Mouse (Mus musculus): ENCODE data around the gene Cpne2.

The Cpne2 gene

DNA sequence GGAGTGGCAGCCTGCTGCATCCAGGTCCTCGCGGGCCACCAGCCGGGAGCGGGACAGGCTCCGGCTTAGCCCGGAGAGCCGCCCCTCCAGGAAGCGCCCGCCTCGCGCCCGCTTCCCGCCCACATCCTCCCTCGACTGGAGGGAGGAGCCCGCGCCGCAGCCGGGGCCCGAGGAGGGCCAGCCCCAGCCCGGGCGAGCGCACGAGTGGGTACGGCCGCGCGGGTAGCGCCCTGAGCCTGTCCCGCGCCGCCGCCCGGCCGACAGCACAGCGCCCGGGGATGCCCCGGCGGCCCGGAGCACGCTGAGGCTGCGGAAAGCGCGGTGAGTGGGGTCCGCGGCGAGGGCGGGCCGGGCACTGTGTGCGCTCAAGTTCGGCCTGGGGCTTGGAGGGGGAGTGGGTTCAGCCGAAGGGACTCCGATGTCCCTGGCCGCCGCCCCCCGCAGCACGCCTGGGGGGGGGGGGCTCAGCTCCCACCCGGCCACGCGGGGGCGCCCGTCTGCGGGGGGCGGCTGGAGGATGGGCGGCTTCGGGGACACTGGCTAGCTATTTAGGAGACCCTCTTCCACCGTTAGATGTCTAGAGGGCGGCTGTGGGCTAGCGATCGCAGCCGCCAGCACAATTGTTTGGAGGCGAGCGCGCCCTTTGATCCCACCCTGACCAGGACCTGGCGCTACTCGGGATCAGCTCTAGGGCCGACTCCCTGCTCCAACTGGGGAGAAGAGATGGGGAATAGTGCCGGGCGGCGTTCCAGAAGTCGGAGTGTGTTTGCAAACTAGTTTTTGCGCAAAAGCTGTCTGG, at the start of gene Cpne2:
Gene Cpne2, plus strand, starts transcription at position 118 of the 799 bp plus-strand sequence.
- DNase-seq (ENCODE audit: inconsistent age in 2 of 2, low spot score in 1 of 2): peak; percentile 88 to 93

DNA sequence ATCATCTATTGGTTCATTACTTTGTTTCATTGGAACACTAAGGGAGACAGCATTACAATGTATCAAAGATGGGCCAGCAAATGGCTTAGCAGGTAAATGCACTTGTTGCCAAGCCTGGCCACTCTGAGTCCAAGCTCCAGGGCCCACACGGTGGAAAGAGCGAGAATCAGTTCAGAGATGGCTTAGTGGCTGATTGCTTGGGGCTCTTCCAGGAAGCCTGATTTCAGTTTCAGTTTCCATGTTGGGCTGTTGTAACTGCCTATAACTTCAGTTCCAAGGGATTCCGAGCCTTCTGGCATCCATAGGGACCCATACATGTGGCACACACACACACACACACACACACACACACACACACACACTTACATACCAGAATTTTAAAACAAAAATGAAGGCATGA, 47.5 kb upstream of the Cpne2 start:
- peak in 1 of 2 experiments; percentile 51 for DNase-seq (ENCODE audit: inconsistent age in 2 of 2, low spot score in 1 of 2)

DNA sequence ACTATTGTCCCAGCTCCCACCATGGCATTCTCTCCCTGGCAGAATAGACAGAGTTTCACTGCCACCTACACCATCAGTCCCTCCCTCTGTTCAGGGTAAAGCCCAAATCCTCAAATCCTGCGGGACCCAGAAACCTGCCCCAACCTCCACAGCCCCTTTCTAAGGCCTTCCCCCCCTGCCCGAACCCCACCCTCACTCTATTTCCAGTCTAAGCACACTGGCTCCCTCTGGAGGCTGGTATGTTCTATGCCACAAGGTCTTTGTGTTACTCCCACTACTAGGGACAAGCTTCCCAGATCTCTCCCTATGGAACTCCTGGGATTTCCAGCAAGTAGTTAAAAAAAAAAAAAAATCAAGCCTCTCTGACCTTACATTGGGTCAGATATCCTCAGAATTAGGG, 46.9 kb upstream of the Cpne2 start:
- peak; percentile 43 to 86 for DNase-seq (ENCODE audit: inconsistent age in 2 of 2, low spot score in 1 of 2)

DNA sequence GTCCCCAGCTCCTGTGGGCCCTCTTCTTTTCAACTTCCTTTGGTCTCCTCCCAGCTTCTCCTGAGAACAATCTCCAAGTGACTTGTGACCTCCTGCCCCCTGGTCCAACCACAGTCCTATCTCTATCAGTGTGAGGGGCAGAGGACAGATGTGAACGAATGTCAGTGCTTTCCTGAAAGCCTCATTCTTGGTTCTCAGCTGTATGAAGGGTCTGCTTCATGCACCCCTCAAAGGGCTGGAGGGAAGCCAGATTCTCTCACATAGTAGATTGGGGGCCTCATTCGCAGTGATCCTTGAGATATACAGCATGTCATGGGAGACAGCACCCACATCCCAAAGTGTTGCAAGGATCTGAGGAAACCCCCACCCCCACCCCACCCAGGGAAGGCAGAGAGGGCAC, 44.8 kb upstream of the Cpne2 start:
- no peak for DNase-seq (ENCODE audit: inconsistent age in 2 of 2, low spot score in 1 of 2)

DNA sequence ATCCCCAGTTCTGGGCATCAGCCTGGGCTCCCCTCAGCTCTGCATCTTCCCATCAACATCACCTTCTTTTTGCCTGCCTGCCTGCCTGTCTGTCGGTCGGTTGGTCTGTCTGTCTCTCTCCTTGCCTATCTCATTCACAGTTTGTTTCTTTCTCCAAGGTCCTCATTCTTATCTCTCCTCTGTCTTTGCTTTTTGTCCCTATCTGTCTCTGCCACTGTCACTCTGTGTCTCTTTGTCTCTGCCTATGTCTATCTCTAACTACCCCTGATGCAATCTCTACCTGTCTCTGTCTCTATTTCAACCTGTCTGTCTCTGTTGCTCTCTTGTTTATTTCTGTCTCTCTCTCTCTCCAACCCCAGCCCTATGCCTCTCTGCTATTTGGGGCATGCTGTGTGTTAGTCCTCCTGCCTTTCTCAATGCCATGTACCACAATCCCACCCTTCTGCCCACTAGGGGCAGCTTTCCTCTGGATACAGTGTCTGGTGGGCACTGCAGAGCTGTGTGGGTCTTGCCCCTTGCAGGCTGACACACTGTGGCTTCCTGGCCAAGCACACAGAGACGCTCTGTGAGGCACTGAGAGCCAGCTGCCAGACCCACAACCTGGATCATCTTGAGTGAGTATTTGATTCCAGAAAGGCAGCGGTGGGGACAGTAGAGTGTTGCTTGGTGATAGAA, 42.8 kb upstream of the Cpne2 start:
- no peak for DNase-seq (ENCODE audit: inconsistent age in 2 of 2, low spot score in 1 of 2)

DNA sequence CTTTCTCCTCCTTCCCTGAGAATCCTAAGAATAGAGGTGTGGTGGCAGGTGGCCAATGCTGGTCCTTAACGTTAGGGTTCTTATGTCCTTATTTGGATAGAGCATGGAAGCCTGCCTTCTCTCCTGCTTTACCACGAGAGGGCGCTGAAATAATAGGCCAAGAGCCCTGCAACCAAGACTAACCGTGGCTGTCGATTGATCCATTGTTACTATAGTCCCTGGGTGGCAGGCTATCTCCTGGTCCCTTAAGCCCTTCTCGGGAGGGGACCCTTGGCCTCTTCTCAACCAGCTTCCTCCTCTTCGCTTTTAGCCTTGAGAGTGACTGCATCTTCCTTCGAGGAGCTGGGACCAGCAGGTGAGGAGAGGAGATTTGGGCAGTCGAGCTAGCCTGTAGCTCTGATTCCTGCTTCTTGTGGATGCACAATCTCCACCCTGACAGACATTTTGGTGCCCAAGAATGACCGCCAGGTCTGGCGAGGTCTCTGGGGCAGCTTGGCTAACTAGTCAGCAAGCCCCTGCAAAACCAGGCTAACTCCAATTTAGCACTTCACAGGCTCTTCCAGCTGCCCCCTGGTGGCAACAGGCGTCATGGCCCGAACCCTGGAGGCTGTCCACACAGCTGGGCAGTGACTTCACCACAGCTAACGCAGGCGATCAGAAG, 40.6 kb upstream of the Cpne2 start:
- peak; percentile 76 to 93 for DNase-seq (ENCODE audit: inconsistent age in 2 of 2, low spot score in 1 of 2)

DNA sequence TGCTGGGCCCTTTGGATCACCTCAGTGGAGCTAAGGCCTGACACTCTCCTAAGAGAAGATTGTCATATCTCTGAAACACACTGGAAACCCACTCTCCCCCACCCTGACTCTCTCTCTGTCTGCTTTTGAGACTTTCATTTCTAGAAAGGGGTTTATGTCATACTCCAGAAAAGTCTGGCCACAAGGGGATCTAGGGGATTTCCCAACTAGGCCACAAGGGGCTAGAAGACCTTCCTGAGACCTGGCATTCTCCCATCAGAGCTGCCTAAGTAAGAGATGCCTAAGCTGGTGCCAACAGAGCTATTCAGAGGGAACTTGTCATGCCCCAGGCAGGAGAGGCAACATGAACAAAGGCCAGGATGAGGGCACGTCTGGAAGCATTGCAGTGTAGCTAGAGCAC, 39.5 kb upstream of the Cpne2 start:
- no peak for DNase-seq (ENCODE audit: inconsistent age in 2 of 2, low spot score in 1 of 2)

DNA sequence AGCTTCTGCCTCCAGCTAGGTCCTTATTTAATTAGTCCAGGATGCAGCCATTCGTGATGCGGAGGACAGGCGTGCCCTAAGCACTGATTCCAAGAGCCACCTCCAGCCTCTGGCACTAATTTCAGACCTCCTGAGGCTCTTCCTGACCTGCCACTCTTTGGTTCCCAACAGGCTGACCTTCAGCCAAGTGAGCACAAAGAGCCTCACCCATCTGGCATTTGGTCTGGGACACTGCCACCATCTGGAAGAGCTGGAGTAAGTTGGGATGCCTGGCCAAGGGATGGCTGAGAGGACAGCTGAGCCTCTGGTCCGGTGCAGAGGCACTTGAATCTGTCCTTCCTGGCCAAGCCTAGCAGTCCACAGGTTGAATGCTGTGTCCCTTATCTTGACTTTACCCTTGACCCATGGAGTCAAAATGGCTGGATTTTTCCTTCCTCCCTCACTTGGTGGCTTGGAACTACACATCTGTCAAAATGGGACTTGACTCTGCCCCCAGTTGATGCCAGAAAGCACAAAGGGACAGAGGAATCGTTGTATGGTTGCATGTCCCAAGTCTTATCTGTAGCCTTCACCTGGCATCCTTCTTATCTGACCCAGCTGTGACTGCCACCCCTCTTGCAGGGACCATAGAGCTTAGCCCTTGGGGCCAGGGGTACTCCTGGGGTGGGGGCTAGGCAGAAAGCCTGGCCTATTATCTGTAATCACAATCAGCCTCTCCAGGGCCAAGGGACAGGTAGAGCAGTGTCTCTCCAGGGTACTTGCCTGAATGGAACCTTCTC, 17.2 kb upstream of the Cpne2 start:
- peak in 1 of 2 experiments; percentile 43 for DNase-seq (ENCODE audit: inconsistent age in 2 of 2, low spot score in 1 of 2)

DNA sequence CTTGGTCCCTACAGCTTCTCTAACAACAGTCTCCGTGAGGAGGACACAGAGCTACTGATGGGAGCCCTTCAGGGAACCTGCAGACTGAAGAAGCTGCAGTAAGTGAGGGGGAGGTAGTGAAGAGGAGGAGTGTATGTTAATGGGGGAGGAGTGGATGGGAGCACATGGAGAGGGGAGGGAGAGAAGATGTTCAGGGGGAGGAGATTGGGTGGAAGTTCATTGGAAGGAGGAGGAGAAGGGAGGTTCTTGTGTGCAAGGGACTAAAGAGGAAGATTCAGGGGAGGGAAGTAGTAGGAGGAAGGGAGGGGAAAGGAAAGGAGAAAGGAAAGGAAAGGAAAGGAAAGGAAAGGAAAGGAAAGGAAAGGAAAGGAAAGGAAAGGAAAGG, 16.6 kb upstream of the Cpne2 start:
- no peak for DNase-seq (ENCODE audit: inconsistent age in 2 of 2, low spot score in 1 of 2)

DNA sequence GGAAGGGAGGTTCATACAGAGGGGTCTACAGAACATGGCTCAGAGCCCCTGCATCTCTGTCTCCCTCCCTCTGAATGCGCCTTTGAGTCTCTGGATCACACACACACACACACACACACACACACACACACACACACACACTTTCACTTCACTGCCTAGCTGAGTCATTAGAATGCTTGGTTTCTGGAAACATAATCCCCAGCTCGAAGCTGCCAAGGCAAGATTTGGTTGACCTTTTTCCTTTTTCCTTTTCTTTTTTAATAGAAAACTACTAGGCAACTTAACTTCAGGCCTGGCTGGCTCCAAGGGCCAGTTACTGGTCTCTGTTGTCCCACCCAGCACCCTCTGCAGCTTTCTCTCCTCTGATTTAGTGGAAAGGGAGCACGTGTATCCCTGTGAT, 16.0 kb upstream of the Cpne2 start:
- peak in 1 of 2 experiments; percentile 75 for DNase-seq (ENCODE audit: inconsistent age in 2 of 2, low spot score in 1 of 2)

DNA sequence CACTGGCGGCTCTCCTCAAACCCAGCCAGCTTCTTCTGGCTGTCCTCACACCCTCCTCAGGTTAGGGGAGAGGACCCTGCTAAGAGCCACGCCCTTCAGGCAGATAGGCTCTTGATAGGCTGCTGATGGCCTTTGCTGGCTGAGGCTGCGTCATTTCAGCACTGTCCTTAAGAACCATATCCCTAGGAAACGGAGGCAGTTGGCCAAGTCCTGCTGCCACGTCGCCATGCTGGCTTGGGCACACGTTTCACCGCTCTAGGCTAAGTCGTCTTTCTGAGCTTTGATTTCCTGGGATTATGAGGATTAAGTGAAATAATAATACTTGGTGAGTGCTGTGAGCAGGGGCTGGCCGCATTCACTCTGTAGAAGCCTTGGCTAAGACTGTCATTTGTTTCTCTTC, 14.5 kb upstream of the Cpne2 start:
- peak in 1 of 2 experiments; percentile 52 for DNase-seq (ENCODE audit: inconsistent age in 2 of 2, low spot score in 1 of 2)

DNA sequence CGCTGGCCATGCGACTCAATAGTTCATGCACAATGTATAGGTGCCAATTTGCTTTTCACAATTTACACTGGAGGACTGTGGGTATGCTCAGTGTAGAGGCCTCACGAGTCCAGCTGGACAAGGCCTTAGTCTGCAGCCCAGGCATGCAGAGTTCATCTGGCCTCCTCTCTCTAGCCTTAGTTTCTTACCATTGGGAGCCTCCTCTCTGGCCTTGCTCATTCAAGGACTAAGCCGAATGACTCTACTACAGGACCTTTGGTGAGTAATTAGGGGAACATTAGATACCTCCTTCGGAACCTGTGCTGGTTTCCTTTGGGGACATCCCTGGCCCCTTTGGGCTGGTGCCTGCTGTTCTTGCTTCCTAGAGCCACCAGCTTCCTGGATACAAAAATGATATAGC, 13.8 kb upstream of the Cpne2 start:
- DNase-seq (ENCODE audit: inconsistent age in 2 of 2, low spot score in 1 of 2): peak in 1 of 2 experiments; percentile 62

DNA sequence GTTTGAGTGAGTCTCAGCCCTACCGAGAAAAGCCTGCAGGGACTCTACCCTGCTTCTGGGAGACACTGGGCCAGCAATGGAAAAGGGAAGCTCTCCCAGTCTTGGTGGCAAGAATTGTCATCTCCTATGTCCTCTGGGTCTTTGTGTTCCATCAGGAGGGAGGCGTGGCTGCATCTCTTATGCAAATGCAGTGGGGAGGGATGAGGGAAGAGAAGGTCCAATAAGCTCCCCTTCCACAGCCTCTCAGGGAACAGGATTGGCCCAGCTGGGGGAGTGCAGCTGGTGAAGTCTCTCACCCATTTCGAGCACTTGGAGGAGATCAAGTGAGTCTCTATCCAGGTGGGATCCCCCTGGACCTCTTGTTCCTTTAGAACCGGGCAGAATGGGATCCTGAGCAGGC, 11.3 kb upstream of the Cpne2 start:
- no peak for DNase-seq (ENCODE audit: inconsistent age in 2 of 2, low spot score in 1 of 2)

DNA sequence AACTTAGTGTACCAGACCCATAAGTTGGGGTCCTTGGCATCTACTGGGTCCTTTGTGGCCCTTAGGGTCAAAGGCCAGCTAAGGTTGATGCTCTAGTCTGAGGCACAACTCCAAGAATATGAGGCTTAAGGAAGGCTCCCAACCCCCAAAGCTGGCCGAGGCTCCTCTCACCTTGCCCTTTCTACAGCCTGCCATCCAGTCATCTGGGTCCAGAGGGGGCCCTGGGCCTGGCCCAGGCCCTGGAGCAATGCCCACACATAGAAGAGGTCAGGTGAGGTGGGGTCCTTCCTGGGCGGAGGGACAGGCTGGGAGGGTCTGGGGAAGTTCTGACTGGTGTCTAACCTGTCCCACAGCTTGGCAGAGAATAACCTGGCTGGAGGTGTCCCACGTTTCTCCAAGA, 10.3 kb upstream of the Cpne2 start:
- no peak for DNase-seq (ENCODE audit: inconsistent age in 2 of 2, low spot score in 1 of 2)

DNA sequence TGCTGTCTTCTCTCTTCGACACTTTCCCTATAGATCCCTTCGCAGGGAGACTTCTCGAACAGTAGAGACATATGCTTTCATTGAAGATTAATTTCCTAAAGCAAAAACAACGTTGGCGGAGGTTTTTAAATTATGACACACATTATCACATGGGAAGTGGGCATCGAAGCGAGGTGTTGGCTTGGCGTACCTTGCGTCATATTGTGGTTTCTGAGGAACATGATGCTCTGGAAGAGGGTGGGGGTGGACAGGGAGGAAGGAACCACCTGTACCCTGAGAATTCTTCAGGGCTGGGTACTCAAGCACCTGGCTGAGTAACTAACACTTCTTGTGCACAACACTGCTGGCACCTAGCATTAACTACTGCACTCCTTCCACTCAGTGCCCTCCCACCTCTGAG, 8.2 kb upstream of the Cpne2 start:
- DNase-seq (ENCODE audit: inconsistent age in 2 of 2, low spot score in 1 of 2): no peak

DNA sequence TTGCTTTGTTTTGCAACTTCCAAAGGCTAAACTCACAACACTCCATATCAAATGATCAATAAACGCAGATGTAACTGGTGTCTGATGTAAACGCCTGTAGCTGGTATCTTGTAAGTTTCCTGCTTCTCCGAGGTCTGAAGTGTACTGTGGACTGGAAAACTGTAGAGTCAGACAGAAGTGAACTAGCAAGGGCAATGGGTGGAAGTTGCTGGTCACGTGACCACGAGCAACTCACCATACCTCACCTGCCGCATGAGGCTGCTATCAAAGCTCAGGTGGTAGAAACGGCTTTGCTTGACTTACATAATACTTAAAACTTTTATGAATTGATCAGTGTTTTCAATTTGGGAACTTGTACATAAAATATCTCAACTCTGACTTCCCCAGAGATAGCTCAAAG, 5.6 kb upstream of the Cpne2 start:
- no peak for DNase-seq (ENCODE audit: inconsistent age in 2 of 2, low spot score in 1 of 2)

DNA sequence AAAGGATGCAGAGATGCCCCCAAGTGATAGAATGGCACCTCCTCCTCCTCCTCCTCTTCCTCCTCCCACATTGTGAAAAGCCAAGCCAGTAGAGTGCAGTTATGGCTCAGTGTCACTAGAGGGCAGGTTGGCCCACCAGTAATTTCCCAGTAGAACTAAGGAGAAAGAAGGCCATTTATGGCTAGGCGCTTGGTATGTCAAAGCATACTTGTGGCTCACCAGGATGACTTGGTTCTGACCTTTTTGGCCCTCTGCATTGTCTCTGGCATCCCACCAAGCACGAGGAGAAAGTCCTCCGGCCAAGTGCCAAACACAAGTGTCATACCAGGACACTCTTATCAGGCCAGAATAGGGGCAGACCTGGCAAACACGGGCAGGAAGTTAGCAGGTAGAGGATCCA, 4.5 kb upstream of the Cpne2 start:
- DNase-seq (ENCODE audit: inconsistent age in 2 of 2, low spot score in 1 of 2): peak; percentile 81 to 88

DNA sequence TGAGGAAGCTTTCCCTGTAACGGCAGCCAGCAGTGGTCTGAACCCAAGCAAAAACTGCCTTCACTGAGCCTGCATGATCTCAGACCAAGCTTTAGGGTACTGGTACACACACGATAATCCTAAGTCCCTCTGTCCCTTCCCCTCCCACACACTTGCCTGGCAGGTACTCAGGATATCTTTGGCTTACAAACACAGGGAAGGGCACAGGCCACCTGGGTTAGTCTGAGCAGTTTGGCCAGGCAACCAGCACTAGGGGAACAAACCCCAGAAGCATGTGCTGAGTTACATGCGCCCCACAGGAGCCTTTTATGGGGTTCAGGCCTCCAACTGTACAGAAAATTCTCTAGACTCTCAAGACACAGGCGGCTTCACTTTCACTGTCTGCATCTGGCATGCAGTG, 2.9 kb upstream of the Cpne2 start:
- no peak for DNase-seq (ENCODE audit: inconsistent age in 2 of 2, low spot score in 1 of 2)

DNA sequence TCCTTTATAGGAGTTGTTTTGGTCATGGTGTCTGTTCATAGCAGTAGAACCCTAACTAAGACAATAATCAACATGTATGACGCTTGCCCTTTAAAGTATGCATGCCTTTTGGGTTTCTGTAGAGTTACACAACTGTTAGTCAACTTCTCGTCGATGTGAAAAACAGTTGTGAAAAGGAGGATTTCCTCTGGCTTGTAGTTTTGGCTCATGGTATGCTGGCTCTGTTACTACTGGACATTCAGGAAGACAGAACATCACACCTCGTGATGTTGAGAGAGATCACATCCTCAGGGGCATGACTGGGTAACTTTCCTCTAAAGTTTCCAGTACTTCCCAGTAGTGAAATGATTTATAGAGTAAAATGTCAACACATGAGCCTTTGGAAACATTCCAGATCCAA, 2.1 kb upstream of the Cpne2 start:
- DNase-seq (ENCODE audit: inconsistent age in 2 of 2, low spot score in 1 of 2): no peak

DNA sequence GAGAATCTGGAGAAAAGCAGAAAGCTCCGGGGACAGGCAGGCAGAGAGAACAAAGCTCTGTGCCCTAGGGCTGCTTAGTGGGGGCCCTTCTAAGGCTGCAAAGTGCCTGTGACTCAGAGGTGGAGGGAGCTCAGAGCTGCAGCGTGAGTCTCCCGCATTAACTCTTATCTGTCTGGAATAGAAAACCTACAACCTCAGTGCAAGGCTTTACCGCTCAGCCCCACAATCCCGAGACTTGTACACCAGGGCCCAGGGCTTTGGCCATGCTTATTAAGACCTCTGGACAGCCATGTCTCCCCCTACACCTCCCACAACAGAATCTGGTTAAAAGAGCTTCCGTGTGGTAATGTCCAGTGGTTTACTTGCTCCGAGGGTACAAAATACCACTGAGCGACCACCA, 790 bp upstream of the Cpne2 start:
- DNase-seq (ENCODE audit: inconsistent age in 2 of 2, low spot score in 1 of 2): peak; percentile 62 to 78

DNA sequence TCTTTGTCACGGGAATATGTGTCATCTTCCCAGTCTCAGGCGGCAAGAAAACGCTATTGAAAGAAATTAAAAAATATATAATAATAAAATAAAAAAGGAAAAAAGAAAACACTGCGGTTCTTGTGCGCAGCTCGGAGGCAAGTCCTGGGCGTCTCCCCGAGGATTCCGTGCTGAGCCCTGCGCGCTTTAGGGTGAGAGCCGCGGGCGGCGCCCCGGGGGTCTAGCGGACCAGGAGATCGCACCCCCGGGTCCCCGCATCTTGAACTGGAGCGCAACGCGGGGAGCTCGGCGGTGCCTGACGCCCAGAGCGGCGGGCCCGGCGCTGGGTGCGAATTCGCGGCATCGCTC, 291 bp upstream of the Cpne2 start:
- DNase-seq (ENCODE audit: inconsistent age in 2 of 2, low spot score in 1 of 2): no peak
